Mouse (Mus musculus) olfactory bulb, adult 2 months (tissue): ENCODE results near the gene Ccl27a.

Source experiments
- CTCF ChIP-seq: fragments of 200-500 bp; IDR thresholded peaks from 2 replicates; pipeline ENCODE4 v1.5.1; 2012; ENCODE audit warnings: low read depth, mild to moderate bottlenecking, low read length, moderate library complexity; ENCODE audit not compliant: insufficient read depth
- POLR2A ChIP-seq: fragments of 200-500 bp; IDR thresholded peaks from 2 replicates; pipeline ENCODE4 v1.6.1; 2012; ENCODE audit warnings: mild to moderate bottlenecking, low read depth, low read length, moderate library complexity; ENCODE audit not compliant: insufficient read depth

DNA sequence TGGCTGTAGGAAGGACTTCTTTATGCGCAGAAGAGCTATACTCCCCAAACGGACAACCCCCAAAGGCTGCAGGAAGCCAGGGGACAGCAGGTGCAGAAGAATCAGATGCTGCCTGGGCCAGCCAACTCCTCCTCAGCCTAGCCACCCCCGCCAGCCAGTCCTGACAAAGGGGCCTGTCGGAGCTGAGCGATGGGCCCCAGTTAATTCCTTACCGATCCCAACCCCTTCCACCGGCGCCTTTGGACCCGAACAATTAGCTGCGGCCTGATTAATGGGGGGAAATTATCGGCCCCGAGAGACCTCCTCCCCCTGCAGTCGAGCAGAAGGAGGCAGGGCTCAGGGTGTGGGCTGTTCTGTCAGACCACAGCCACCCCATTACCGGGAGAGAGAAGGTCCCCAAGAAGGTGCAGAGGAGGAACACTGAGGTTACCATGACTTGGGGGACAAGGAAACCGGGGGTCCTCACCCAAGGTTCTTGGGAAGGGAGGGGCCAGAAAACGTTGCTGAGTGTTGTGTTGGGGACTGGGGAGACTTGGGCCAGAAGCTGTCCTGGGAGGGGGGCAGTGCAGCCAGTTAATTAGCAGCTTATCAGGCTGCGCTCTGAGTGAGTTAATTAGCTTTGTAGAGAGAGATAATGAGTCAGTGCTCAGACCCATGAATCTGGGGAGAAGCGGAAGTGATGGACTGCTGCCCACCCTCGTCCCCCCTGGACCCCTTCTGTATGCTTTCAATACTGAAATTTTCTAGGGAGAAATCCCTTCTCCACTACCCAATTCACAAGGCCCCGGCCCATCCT is 47.0 kb downstream of the Ccl27a start:
- no peak for TF ChIP-seq CTCF
- TF ChIP-seq POLR2A: no peak
